Mouse (Mus musculus) left cerebral cortex, postnatal 10 days (tissue): ENCODE results near the gene Ccdc172. TPM values are rescaled to one million over a fixed set of nuclear protein-coding genes. Genes with fewer than 3 reads are reported as not detected.
A peak's percentile ranks its signal among the peaks of the same experiment; 100 is the strongest.

ENCODE experiments used
- DNase-seq, 2 experiments: peaks; one replicate each; pipeline ENCODE4 v3.0.0; 2021 to 2022; ENCODE audit warnings: low spot score in 2 of 2, mixed read lengths in 1 of 2; ENCODE audit errors: extremely low spot score in 1 of 2
- intact Hi-C: fragments of 180-260 bp; cut with DNase I; formaldehyde crosslinking; loops from one replicate; pipeline ENCODE4 v1.15.1; 2025
- total RNA-seq, 2 experiments: library from RNA; stranded (reverse); gene quantifications; 2 replicates each; pipeline ENCODE4 v1.2.3; 2021

Gene Ccdc172
- not detected for total RNA-seq

DNA sequence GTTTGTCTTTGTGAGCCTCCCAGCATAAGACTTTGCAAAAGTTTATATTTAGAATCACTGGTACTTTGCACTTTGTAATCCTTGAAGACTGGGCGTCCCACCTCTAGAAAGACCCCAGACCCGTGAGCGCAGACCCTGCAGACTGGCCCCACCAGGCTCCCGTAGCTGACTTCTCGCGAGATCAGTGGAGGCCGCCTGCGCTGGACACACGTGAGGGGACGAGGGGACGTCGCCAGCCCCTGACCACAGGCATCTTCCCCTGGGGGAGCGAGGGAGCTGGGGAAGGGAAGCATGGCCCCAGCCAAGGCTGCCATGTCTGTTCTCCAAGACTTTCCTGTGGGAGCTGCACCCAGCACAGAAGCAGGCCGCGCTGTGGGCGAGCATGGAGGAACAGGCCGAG, at the start of gene Ccdc172:
Gene Ccdc172, plus strand, starts transcription at position 176 of the 400 bp plus-strand sequence.
- no peak for DNase-seq
- intact Hi-C loops, result no loop called here

- no peak for DNase-seq
- intact Hi-C loops, result loop anchor here (10.0 kb wide), 2 partner anchors 589 to 809 kb away; no protein-coding TSS in a partner anchor
Measured at GRCm38 (mm10) chr19:58463755-58464154, 48.0 kb upstream of the Ccdc172 start.

DNA sequence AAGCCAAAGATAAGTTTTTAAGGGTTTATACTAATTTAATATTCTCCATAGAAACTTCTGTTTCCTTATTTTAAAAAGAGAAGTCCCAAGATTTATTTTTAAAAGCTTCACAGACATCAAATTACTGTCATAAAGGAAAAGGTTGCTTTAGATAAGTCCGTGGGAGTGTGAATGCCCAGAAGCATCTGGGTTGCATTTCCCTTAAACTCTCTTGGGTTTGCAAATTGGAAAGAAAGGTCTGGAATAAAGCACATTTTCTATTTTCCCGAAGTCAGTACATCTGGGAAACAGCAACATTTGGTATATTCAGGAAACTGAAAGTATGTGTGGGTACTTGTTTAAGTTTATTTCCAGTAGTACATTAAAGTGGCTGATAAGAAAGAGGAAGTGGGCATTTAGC, 43.5 kb upstream of the Ccdc172 start:
- no peak for DNase-seq
- intact Hi-C loops, result loop anchor here (5.0 to 10.0 kb wide), 3 partner anchors 396 to 814 kb away; no protein-coding TSS in a partner anchor

- peak; percentile 85 for DNase-seq
- intact Hi-C loops, result loop anchor here (5.0 to 10.0 kb wide), 3 partner anchors 397 to 815 kb away; no protein-coding TSS in a partner anchor
Measured at GRCm38 (mm10) chr19:58469421-58469820, 42.4 kb upstream of the Ccdc172 start.

DNA sequence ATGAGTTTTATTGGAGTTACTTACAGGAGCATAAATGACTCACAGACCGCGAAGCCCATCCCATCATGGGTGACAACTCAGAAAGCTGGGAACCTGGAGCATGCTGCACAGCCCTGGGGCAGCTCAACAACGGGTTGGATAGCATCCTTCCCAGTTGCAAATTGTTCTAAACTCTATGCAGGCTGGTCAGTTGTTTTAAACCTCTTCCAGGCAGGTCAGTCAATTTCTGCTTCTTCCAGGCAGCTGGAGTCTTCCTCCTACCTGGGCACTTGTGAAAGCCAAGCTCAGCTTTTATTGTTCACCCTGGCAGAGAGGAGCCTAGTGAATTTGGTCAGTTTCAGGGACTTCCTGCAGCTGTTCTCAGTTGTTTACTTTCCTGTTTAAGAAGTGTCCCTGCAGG, 37.5 kb upstream of the Ccdc172 start:
- intact Hi-C loops, result loop anchor here (5.0 to 10.0 kb wide), 2 partner anchors 657 to 729 kb away; no protein-coding TSS in a partner anchor
- DNase-seq, result no peak

GRCm38 (mm10) chr19:58482373-58482977, 29.3 kb upstream of the Ccdc172 start:
- DNase-seq, result no peak
- intact Hi-C loops, result no loop called here

DNA sequence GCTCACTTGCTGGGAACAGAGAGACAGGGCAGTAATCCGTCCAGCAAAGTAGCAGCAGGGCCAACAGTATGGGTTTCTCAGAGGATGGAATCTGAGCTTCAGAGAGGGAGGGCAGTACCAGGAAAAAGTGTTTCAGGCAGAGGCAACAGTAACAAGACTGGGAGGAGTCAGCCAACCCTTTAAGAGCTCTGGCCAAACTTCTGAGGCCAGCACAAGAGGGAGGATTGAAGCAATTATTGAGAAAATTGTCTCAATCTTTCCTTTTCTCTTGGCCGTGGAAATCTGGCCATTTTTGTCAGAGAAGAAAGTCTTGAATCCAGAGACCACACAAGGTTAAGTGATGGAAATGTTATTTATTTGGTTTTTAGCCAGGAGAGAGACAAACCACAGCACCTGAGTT, 25.1 kb upstream of the Ccdc172 start:
- intact Hi-C loops, result no loop called here
- DNase-seq, result no peak

DNA sequence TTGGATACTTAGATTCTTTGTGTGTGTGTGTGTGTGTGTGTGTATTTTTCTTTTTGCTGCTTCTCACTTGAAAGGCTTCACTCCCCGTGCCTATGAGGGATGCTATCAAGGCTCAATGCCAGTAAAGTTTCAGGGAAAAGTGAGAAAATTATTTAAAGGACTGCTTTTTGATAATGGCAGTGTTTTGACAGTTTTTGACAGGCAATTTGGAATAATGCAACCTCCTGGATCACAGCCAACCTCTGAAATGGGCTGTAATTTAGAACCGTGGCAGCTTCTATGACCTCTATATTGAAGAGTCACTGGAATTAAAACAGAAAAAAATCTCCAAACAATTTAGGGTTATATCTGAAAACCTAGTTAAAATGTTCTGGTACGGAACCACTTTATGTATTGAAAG, 14.7 kb upstream of the Ccdc172 start:
- intact Hi-C loops, result no loop called here

DNA sequence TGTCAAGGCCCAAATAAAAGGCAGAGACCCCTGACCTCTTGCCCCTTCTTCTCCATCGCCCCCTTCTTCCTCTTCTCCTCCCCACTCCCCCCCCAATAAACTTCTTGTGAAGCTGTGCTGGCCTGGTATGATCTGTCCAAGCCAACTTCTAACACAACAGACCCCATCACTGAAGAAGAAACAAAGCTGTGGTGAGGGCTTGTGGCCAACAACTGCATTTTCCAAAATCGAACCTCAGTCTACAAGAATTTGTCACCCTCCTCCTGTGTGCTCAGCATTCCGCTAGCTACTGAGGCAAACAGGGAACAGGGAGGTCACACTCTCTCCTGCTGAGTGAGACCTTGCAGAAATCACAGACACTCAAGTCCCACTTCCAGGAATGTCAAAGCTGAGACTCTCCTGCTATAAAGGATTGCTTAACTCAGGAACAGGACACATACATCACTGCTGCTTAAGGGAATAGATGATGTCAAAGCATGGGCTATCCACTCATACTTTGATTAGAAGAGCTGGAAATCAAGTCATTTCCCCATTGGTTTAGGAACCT, 12.3 kb upstream of the Ccdc172 start:
- no peak for DNase-seq
- intact Hi-C loops, result no loop called here

More for the DNA sequence above, 14.7 kb upstream of the Ccdc172 start:
- no peak for DNase-seq

DNA sequence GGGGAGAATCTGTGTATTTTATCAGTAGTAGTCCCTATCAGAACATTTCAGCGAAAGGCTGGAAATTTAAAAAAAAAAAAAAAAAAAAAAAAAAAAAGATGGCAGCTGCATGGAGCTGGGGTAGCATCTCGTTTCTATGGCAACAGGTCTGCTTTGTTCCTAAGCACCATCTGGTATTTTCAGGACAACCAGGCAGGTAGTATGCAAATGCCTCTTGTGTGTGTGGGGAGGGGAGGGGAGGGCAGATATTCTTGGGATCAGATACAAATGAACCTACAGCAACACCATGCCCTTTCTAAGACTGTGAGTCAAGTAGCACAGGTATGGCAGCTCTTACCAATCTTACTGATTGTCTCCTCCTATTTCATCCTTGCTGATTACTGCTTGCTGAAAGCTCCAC, 11.7 kb upstream of the Ccdc172 start:
- intact Hi-C loops, result no loop called here
- DNase-seq, result no peak

DNA sequence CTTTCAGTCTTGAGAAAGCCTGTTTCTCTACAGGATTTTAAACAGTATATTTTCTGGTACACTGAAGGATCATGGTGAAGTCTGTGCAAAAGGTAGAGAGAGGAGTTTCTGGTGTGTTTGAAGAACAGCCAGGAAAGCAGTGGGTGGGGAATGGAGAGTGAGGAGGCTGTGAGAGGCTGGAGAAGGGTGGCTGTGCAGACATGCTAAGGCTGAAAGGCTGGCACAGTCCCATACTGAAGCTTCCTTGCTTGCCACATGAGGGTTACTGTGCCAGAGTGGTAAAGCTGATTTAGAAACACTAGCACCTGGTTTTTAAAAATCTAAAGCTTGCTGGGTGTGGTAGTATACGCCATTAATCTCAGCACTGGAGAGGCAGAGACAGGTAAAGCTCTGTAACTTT, 9.9 kb downstream of the Ccdc172 start:
- DNase-seq, result no peak
- intact Hi-C loops, result no loop called here

- no peak for DNase-seq
Measured at GRCm38 (mm10) chr19:58523736-58524394, 12.1 kb downstream of the Ccdc172 start.

DNA sequence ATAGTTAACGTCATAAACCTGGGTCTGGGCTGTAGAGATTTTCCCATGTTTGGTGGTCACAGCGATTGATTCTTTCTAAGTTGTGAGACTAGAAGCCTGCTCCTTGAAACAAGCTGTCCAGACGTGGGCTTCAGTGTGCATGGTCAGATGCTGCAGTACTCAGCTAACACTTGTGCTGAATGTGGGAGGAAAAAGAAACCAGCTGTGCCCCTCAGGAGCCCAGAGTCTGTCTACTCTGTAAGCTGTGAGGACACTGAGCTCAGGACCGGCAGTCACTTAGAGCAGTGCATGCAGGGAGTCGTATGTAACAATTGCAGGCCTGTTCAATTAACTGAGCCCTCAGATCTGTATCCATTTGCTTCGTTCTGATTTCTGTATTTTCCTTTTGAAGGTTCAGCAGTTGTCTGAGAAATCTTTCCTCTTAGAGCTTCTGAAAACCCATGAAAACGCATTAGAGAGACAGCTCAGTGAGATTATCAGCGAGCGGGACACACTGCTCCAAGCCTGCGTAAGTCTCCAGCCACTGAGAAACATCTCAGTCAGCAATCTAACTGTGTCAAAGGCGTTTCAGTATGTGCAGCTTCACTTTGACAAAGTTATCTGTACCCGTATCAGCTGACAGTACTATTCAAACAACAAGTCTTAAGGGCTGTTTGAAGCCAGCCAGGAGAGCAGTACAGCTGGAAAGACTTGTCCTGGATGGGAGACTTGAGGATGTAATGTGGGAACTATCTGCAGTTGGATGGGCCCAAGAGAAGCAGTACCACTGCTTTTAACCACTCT, 13.9 kb downstream of the Ccdc172 start:
- DNase-seq, result no peak
- intact Hi-C loops, result no loop called here

More at GRCm38 (mm10) chr19:58523736-58524394, 12.1 kb downstream of the Ccdc172 start:
- intact Hi-C loops, result no loop called here

DNA sequence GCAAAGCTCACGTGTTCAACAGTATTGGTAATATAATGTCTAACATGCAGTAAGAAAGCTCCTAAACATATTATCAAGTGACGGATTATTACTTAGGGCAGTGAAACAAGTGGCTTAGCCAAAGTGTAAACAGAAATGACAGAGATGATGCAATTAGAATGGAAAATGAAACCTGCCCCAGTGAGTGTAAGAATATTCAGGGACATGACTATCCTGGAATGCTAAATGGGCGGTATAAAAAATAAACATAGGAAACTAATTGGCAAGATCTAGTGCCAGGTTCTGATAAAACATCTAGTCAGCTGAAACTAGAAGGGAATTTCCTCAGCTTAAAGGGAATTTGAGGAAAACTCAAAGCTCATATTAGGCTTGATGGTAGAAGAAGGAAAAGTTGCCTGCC, 21.3 kb downstream of the Ccdc172 start:
- intact Hi-C loops, result no loop called here
- DNase-seq, result no peak

- intact Hi-C loops, result no loop called here
- peak; percentile 10 to 40 for DNase-seq
Measured at GRCm38 (mm10) chr19:58536691-58537090, 24.9 kb downstream of the Ccdc172 start.

DNA sequence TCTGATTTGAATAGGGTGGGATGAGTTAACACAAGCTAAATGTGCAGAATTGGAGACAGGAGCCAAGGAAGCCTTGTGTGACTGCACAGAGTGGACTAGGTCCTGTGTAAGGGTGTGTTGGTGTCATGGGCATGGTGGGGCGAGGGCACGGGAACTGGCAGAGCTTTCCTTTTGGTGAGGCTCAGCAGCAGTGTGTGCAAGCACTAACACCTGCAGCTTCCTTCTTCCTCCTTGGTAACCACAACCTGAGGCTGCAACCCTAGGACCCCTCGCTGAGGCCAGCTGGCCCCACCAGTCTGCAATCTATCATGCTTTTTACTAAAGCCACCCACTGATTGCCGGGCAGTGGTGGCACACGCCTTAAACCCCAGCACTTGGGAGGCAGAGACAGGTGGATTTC, 28.6 kb downstream of the Ccdc172 start:
- intact Hi-C loops, result no loop called here
- no peak for DNase-seq

DNA sequence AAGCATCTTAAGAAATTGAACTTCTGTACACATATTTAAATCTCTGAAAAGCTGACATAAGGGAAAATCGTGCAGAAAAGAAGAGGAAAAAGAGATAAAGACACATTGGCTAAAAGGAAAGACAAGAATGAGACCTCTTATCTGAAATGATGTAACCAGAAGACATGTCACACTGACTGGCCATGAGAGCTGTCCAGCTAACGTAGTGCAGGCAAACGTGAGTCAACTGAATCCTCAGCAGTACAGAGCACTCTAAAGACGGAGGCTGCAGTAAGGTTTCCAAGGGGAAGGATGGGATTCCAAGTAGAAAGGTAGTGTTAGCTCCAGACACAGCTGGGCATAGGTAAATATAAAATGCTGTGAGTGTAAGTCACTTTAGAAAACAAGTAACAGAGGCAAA, 36.6 kb downstream of the Ccdc172 start:
- DNase-seq, result no peak
- intact Hi-C loops, result no loop called here

- DNase-seq, result no peak
- intact Hi-C loops, result loop anchor here (10.0 kb wide), 1 partner anchor 806 kb away; no protein-coding TSS in a partner anchor
Measured at GRCm38 (mm10) chr19:58550489-58550888, 38.7 kb downstream of the Ccdc172 start.

DNA sequence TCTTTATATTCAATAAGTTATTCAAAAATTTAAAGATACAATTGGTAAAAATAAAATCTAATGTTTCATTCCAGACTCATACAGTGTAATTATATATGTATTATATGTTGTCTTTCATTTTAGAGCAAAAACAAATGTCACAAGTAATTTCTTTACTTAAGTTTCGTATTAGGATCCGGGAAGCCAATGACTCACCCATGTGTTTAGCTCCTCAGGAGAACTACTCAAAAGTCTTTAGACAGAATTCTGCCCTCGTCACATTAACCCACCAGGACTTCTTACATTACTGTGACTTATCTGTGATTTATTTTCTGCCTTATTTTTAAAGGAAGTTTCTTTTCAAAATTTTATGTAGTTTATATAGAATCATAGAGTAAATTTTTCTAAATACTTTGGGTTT, 39.1 kb downstream of the Ccdc172 start:
- no peak for DNase-seq
- intact Hi-C loops, result loop anchor here (10.0 kb wide), 1 partner anchor 806 kb away; no protein-coding TSS in a partner anchor
